ENCODE assay signal across 8 mouse cellular contexts in the genomic region with DNA sequence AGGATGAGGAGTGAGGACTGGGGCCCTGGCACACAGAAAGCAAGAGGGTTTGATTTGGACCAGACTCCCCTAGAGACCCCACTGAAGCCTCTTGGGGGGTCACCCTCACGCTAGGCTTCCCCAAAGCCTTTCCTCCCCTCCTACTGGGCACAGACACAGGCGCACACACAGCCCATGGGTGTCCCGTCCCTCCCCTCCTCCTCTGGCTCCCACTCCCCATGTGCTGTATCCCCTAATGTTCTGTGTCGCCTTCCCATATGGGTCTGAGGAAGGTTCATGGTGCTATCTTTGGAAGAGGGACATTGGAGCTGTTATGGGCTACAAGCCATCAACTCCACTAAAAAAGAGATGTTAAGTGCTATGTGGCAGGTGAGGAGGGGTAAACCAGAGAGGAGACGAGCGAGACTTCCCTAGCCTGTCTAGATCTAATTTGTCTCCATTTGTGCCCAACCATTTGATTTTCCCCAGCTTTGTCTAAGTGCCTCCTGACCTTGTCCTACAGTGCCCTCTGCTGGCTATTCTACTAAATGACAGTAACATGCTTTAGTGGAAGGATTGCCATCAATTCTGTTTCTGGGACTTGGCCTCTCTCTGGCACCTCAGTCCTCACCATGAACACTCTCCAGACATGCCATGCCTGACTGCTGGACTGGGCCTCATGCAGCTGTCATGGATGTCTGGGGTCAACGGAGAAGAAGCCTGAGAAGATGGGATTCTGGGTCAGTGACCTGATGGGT. TPM values are rescaled to one million over a fixed set of nuclear protein-coding genes. Genes with fewer than 3 reads are reported as not detected.
DNase-seq lines count a peak whose midpoint lies in the region; ATAC-seq and TF ChIP-seq lines count a peak whose summit lies in the region.

No protein-coding gene starts in this region.

- TF ChIP-seq EP300 in heart, postnatal 0 days (IDR thresholded peaks at IDR 0.05; ENCODE audit: low read depth): no peak

- no peak overlapping the region for H3K9ac ChIP-seq in heart, postnatal 0 days (replicated peaks; ENCODE audit: low read depth, low read length)
- H3K9ac ChIP-seq in liver, embryonic 15.5 days: no peak overlapping the region
- H3K9ac ChIP-seq in neural tube, embryonic 11.5 days (ENCODE audit: low read length): no peak overlapping the region

- no peak overlapping the region for H3K4me2 ChIP-seq in heart, postnatal 0 days (ENCODE audit: low read depth, low read length)
- H3K4me2 ChIP-seq in liver, embryonic 15.5 days: no peak overlapping the region
- no peak overlapping the region for H3K4me2 ChIP-seq in neural tube, embryonic 11.5 days (ENCODE audit: low read depth)

- no peaks in the 10 kb centered on the region for H3K27me3 ChIP-seq in embryonic facial prominence, embryonic 10.5 days (replicated peaks; ENCODE audit: low read depth, poor library complexity, severe bottlenecking)
- no peaks in the 10 kb centered on the region for H3K27me3 ChIP-seq in heart, postnatal 0 days (ENCODE audit: control insufficient read depth, insufficient read depth, low read length)
- 0 out of 2 replicates have a peak, but pooled peaks cover 15% of the 10 kb centered on the region for H3K27me3 ChIP-seq in liver, embryonic 15.5 days
- no peaks in the 10 kb centered on the region for H3K27me3 ChIP-seq in neural tube, embryonic 11.5 days (ENCODE audit: control insufficient read depth, insufficient read depth, low read length)

- WGBS in embryonic facial prominence, embryonic 10.5 days: 40% methylated on average over 7 of the region's 7 CpGs
- 29% methylated on average over 7 of the region's 7 CpGs for WGBS in heart, postnatal 0 days
- WGBS in large intestine, adult 2 months: 39% methylated on average over 7 of the region's 7 CpGs
- 38% methylated on average over 7 of the region's 7 CpGs for WGBS in liver, embryonic 15.5 days (ENCODE audit: insufficient replicate concordance)
- 39% methylated on average over 7 of the region's 7 CpGs for WGBS in neural tube, embryonic 11.5 days

- 0 out of 2 replicates have a peak overlapping the region, but pooled peaks have one; percentile 57 for H3K27ac ChIP-seq in embryonic facial prominence, embryonic 10.5 days (replicated peaks)
- H3K27ac ChIP-seq in heart, postnatal 0 days (ENCODE audit: low read depth): no peak overlapping the region
- peak overlapping the region; percentile 9 for H3K27ac ChIP-seq in liver, embryonic 15.5 days (replicated peaks)
- H3K27ac ChIP-seq in neural tube, embryonic 11.5 days (ENCODE audit: low read depth, low read length): no peak overlapping the region

- DNase-seq in CD4-positive, CD25-positive, alpha-beta regulatory T cell, adult 2 months (ENCODE audit: low read depth, low spot score): peak; percentile 90
- peak; percentile 11 for DNase-seq in adrenal gland, adult 8-10 months
- peak; percentile 61 for DNase-seq in embryonic facial prominence, embryonic 10.5 days (ENCODE audit: low spot score)
- DNase-seq in heart, postnatal 0 days (ENCODE audit: low spot score): peak; percentile 79
- peak; percentile 65 for DNase-seq in large intestine, adult 2 months (ENCODE audit: low read depth, low spot score)
- peak; percentile 69 for DNase-seq in neural tube, embryonic 11.5 days (ENCODE audit: low spot score)
- DNase-seq in testis, postnatal 14 days (ENCODE audit: low spot score): peak; percentile 40

- H3K4me3 ChIP-seq in embryonic facial prominence, embryonic 10.5 days: no peak overlapping the region
- no peak overlapping the region for H3K4me3 ChIP-seq in heart, postnatal 0 days (ENCODE audit: low read depth, low read length)
- H3K4me3 ChIP-seq in liver, embryonic 15.5 days (replicated peaks): no peak overlapping the region
- no peak overlapping the region for H3K4me3 ChIP-seq in neural tube, embryonic 11.5 days (ENCODE audit: low read depth, low read length)

- no peaks in the 10 kb centered on the region for H3K36me3 ChIP-seq in embryonic facial prominence, embryonic 10.5 days (replicated peaks)
- no peaks in the 10 kb centered on the region for H3K36me3 ChIP-seq in heart, postnatal 0 days (replicated peaks; ENCODE audit: control insufficient read depth, insufficient read depth, low read length)
- no peaks in the 10 kb centered on the region for H3K36me3 ChIP-seq in liver, embryonic 15.5 days (replicated peaks)
- H3K36me3 ChIP-seq in neural tube, embryonic 11.5 days (ENCODE audit: control insufficient read depth, insufficient read depth, low read length): no peaks in the 10 kb centered on the region

- ATAC-seq in heart, postnatal 0 days (ENCODE audit: insufficient read depth, low read depth): peak; percentile 45; the same call in 1 of the 2 replicates
- ATAC-seq in liver, embryonic 15.5 days (ENCODE audit: insufficient read depth): peak; percentile 23
- 0 out of 2 replicates have a peak, but pooled peaks have one; percentile 58 for ATAC-seq in neural tube, embryonic 11.5 days (ENCODE audit: insufficient read depth, low FRiP score, low TSS enrichment)

- peaks cover 18% of the 10 kb centered on the region for H3K4me1 ChIP-seq in embryonic facial prominence, embryonic 10.5 days
- no peaks in the 10 kb centered on the region for H3K4me1 ChIP-seq in heart, postnatal 0 days (ENCODE audit: control insufficient read depth, insufficient read depth)
- peaks cover 54% of the 10 kb centered on the region for H3K4me1 ChIP-seq in liver, embryonic 15.5 days (replicated peaks)
- no peaks in the 10 kb centered on the region for H3K4me1 ChIP-seq in neural tube, embryonic 11.5 days (ENCODE audit: control insufficient read depth, insufficient read depth, low read length)

- TF ChIP-seq CTCF in heart, postnatal 0 days (IDR thresholded peaks at IDR 0.05; ENCODE audit: low read depth): peak; percentile 94

- H3K9me3 ChIP-seq in embryonic facial prominence, embryonic 10.5 days: no peaks in the 10 kb centered on the region
- H3K9me3 ChIP-seq in heart, postnatal 0 days (replicated peaks; ENCODE audit: control insufficient read depth, low read length): no peaks in the 10 kb centered on the region
- H3K9me3 ChIP-seq in liver, embryonic 15.5 days (replicated peaks): no peaks in the 10 kb centered on the region
- H3K9me3 ChIP-seq in neural tube, embryonic 11.5 days (ENCODE audit: control insufficient read depth, low read length): no peaks in the 10 kb centered on the region

RNA-seq across cellular contexts. Expression of a gene that starts 38.4 kb away (rescaled TPM):
- 1 to 10 TPM in 3 of 4 experiments, under 1 TPM in 1; 0.64 to 1.5 (median 1.3) TPM for total RNA-seq in adrenal gland, adult 8-10 months (2022)
- 63.1 and 65.4 TPM in 2 replicates for polyA plus RNA-seq in embryonic facial prominence, embryonic 10.5 days (2016; fragmentation: Nextera tagmentation; extraction: Ambion mirVana)
- total RNA-seq in heart, postnatal 0 days (2014; rRNA removed; ENCODE audit: low replicate concordance): 16.2 and 28.9 TPM in 2 replicates
- 12.3 and 12.6 TPM in 2 replicates for polyA plus RNA-seq in heart, postnatal 0 days (2015; fragmentation: Nextera tagmentation; extraction: Ambion mirVana)
- 2.2 and 3.8 TPM in 2 replicates for polyA plus RNA-seq in large intestine, adult 2 months (2012; rRNA removed)
- 25.9 and 26.7 TPM in 2 replicates for polyA plus RNA-seq in liver, embryonic 15.5 days (2015; fragmentation: Nextera tagmentation; extraction: Ambion mirVana)
- 74.6 and 78.9 TPM in 2 replicates for polyA plus RNA-seq in neural tube, embryonic 11.5 days (2014; fragmentation: Nextera tagmentation; extraction: Ambion mirVana)

RNA-seq across cellular contexts. Expression of a gene that starts 51.1 kb away (rescaled TPM):
- total RNA-seq in adrenal gland, adult 8-10 months (2022): not detected
- not detected in 2 replicates for polyA plus RNA-seq in embryonic facial prominence, embryonic 10.5 days (2016; fragmentation: Nextera tagmentation; extraction: Ambion mirVana)
- total RNA-seq in heart, postnatal 0 days (2014; rRNA removed; ENCODE audit: low replicate concordance): 1.4 TPM in 1 of 2 replicates, not detected in the other
- polyA plus RNA-seq in heart, postnatal 0 days (2015; fragmentation: Nextera tagmentation; extraction: Ambion mirVana): 0.12 and 0.30 TPM in 2 replicates
- polyA plus RNA-seq in large intestine, adult 2 months (2012; rRNA removed): 0.12 and 0.48 TPM in 2 replicates
- polyA plus RNA-seq in liver, embryonic 15.5 days (2015; fragmentation: Nextera tagmentation; extraction: Ambion mirVana): 3.4 and 4.3 TPM in 2 replicates
- polyA plus RNA-seq in neural tube, embryonic 11.5 days (2014; fragmentation: Nextera tagmentation; extraction: Ambion mirVana): 0.16 TPM in 1 of 2 replicates, not detected in the other

Comparison
In these comparisons a context has a peak if more than half of its experiments do, and no peak if none do; other contexts are left out.
1. DNase-seq: peak in every context shown above with its lines; median percentile 90 in CD4-positive, CD25-positive, alpha-beta regulatory T cell, adult 2 months; 79 in heart, postnatal 0 days; 69 in neural tube, embryonic 11.5 days; 65 in large intestine, adult 2 months; 61 in embryonic facial prominence, embryonic 10.5 days; 40 in testis, postnatal 14 days; 11 in adrenal gland, adult 8-10 months.
2. H3K27ac ChIP-seq: peak in embryonic facial prominence, embryonic 10.5 days (single experiment) and liver, embryonic 15.5 days (single experiment); none in heart, postnatal 0 days (single experiment) and neural tube, embryonic 11.5 days (single experiment).
3. Peak in every context shown above with its lines, with median percentiles within 50 percentile points of each other: ATAC-seq.